Mouse (Mus musculus) cortical plate, adult 2 months (tissue): ENCODE measurements around the gene Scube3. TPM values are rescaled to one million over a fixed set of nuclear protein-coding genes. Genes with fewer than 3 reads are reported as not detected.

Source experiments
- H3K27ac ChIP-seq: fragments of 200-500 bp; 2 replicates; pipeline ENCODE4 v1.5.1; 2012; ENCODE audit warnings: low read length, control low read depth, inconsistent platforms; ENCODE audit not compliant: insufficient read depth
- H3K4me1 ChIP-seq: fragments of 200-500 bp; 2 replicates; pipeline ENCODE4 v1.6.1; 2011; ENCODE audit warnings: low read length; ENCODE audit not compliant: control insufficient read depth, insufficient read depth
- H3K4me3 ChIP-seq: fragments of 200-500 bp; 2 replicates; pipeline ENCODE4 v1.5.1; 2011; ENCODE audit warnings: mild to moderate bottlenecking, low read length, control low read depth; ENCODE audit not compliant: insufficient read depth
- CTCF ChIP-seq: fragments of 200-500 bp; IDR thresholded peaks from 2 replicates; pipeline ENCODE4 v1.5.1; 2011; ENCODE audit warnings: mild to moderate bottlenecking, control low read depth, low read length; ENCODE audit not compliant: insufficient read depth; ENCODE audit errors: extremely low read depth
- POLR2A ChIP-seq: fragments of 200-500 bp; IDR thresholded peaks from 2 replicates; pipeline ENCODE4 v1.6.1; 2011; ENCODE audit warnings: mild to moderate bottlenecking, low read length, control low read depth; ENCODE audit not compliant: insufficient read depth; ENCODE audit errors: extremely low read depth
- polyA plus RNA-seq: library from polyadenylated mRNA; depleted of rRNA; stranded (reverse); fragments of >200 nt; gene quantifications from 2 replicates; pipeline ENCODE4 v1.2.3, GENCODE M21; 2012

Scube3 gene
- polyA plus RNA-seq, 1 experiment: 3.0 TPM

DNA sequence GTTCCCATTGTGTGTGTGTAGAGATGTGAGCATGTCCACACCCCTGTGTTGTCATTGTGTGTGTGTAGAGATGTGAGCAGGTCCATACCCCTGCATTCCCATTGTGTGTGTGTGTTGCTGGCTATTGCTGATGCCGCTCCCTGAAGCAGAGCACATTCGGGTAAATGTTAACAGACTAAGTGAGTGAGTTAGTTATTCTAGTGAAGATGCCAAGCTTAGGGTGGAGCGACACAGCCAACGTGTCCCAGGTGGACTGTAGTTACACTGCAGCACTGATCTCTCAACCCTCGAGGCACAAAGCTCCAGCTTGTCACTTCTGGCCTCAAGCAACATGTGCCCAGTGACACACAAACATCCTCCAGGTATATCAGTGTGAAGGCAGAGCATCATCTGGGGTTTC, 46.4 kb downstream of the Scube3 start:
- H3K4me1 ChIP-seq: 0 out of 2 replicates have a peak, but pooled peaks cover 2% of the 10 kb centered on the region
- TF ChIP-seq CTCF (no peak), POLR2A (no peak)
- no peak overlapping the region for H3K4me3 ChIP-seq

DNA sequence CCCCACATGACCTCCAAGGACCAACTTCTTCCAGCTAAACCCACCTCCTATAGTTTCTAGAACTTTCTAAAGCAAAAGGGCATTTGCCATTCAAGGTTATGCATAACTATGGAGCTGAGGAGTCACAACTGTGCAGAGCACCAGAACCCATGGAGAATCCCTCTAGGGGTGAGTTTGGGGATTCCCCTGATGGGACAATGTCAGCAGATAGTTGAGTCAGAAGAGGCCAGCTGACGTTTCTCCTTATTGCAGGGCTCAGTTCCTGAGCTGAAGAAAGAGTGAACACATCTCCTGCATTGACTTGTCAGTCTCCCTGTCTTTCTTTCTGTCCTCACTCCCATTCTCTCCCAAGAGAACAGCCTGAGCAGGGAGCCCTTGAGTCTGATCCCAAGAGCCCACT, 50.8 kb downstream of the Scube3 start:
- TF ChIP-seq POLR2A: no peak
- no peak for TF ChIP-seq CTCF
- Histone ChIP-seq H3K27ac (no peak overlapping the region), H3K4me3 (no peak overlapping the region), H3K4me1 (no peaks in the 10 kb centered on the region)

More for the DNA sequence above, 46.4 kb downstream of the Scube3 start:
- H3K27ac ChIP-seq: no peak overlapping the region

DNA sequence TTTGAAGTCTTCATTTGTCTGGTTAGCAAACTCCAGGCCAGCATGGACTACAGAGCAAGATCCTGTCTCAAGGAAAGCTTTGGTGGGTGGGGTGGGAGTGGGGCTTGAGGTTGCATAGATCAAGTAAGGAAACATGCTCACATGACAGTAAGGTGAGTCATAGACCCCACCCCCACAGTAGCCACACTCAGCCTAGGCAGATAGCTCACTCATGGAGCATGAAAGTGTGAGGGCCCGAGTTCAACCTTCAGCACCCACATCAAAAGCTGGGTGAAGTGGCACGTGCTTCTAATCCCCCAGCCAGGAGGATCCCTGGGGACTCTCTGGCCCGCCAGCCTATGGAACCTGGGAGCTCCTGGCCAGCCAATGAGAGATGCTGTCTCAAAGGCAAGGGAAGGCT, 51.6 kb downstream of the Scube3 start:
- H3K4me1 ChIP-seq: no peaks in the 10 kb centered on the region
- no peak for TF ChIP-seq POLR2A
- TF ChIP-seq CTCF: no peak
- no peak overlapping the region for H3K27ac ChIP-seq
- no peak overlapping the region for H3K4me3 ChIP-seq

DNA sequence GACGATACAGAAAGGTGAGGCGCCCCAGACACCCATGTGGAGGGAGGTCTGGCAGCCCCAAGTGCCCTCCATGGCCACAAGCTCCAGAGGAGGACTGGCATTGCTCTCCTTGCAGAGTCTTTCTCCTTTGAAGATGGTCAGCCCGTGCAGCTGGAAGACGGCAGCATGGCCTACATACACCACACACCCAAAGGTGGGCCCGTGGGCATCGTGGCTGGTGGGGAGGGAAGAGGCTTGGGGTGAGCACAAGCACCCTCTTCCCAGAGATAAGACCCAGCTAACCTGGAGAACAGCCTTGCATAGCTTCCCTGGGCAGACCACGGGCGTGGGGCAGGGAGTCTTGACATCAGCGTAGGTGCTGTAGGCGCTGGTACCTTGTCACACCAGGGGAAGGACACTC, 53.1 kb downstream of the Scube3 start:
- TF ChIP-seq POLR2A (no peak), CTCF (no peak)
- Histone ChIP-seq H3K27ac (no peak overlapping the region), H3K4me1 (no peaks in the 10 kb centered on the region), H3K4me3 (no peak overlapping the region)

DNA sequence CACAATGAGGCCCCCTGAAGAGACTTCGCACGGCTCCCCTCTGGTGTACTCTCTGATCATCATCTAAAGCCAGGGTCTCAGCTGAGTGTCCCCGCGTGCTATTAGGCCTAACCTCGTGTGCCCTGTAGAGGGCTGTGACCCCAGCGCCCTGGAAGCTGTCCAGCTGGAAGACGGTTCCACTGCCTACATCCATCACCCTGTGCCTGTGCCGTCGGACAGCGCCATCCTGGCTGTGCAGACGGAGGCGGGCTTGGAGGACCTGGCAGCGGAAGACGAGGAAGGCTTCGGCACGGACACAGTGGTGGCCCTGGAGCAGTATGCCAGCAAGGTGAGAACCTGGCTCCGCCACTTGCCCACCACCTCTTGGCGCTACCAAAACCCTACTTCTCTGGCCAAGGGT, 55.7 kb downstream of the Scube3 start:
- H3K27ac ChIP-seq: no peak overlapping the region
- no peak overlapping the region for H3K4me3 ChIP-seq
- H3K4me1 ChIP-seq: no peaks in the 10 kb centered on the region
- TF ChIP-seq POLR2A (no peak), CTCF (no peak)

DNA sequence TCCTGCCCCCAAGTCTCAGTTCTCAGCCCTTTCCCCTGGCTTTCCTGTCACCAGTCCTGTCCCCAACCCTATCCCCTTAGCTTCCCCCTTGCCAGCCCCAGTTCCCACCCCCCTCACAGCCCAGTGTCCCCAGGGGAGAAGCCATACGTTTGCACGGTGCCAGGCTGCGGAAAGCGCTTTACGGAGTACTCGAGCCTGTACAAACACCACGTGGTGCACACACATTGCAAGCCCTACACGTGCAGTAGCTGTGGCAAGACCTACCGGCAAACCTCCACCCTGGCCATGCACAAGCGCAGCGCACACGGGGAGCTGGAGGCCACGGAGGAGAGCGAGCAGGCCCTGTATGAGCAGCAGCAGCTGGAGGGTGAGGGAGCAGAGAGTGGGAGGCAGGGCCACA, 60.0 kb downstream of the Scube3 start:
- TF ChIP-seq POLR2A (no peak), CTCF (no peak)
- no peak overlapping the region for H3K27ac ChIP-seq
- H3K4me1 ChIP-seq: no peaks in the 10 kb centered on the region
- no peak overlapping the region for H3K4me3 ChIP-seq

DNA sequence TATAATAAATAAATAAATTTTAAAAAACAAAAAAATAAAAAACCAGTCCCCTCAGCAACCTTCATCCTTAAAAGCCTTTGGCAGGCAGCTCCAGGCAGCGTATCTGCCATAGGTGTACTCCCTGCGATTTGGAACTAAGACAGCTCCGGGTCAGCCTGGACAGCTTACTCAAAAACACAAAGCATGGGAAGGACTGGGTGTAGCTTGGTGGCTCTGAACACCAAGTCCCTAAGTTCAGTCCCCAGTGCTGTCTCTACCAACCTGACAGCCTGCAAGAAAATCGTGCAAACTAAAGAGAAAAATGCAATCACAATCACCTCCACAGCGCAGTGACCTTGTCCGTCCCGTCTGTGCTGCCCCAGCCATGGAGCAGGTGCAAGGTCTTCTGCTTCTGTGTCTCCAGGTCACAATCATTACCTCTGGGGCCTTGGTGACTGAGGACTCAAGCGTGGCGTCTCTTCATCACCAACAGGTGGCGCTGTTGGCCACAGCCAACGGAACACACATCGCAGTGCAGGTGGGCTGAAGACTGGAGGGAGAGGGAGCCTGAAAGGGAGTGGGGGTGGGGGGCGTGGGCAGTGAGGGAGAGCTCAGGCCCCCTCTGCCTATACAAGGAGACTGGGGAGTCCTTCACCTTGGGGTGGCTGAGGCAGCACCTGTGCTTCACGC, 62.2 kb downstream of the Scube3 start:
- Histone ChIP-seq H3K4me3 (no peak overlapping the region), H3K27ac (no peak overlapping the region), H3K4me1 (no peaks in the 10 kb centered on the region)
- TF ChIP-seq CTCF: peak; percentile 75
- TF ChIP-seq POLR2A: 0 out of 2 replicates have a peak, but pooled peaks have one; percentile 12

DNA sequence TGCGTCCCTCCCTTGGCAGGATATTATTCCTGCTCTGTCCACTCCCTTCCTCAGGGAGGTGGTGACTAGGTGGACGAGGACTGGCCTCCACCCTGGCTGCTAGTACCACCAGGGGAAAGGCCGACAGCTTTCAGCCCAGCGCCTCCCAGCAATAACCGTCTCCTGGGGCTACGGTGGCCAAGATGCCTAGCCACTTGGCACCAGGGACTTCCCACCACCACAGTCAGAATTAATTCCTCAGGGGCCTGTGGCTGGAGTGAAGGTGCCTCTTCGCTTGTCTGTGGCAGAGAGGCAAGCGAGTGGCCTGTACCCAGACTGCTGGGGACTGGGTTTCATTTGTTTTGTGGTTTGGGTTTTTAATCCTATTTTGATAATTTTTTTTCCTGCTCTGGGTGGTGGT, 63.5 kb downstream of the Scube3 start:
- no peak for TF ChIP-seq POLR2A
- Histone ChIP-seq H3K4me1 (no peaks in the 10 kb centered on the region), H3K27ac (no peak overlapping the region), H3K4me3 (no peak overlapping the region)

DNA sequence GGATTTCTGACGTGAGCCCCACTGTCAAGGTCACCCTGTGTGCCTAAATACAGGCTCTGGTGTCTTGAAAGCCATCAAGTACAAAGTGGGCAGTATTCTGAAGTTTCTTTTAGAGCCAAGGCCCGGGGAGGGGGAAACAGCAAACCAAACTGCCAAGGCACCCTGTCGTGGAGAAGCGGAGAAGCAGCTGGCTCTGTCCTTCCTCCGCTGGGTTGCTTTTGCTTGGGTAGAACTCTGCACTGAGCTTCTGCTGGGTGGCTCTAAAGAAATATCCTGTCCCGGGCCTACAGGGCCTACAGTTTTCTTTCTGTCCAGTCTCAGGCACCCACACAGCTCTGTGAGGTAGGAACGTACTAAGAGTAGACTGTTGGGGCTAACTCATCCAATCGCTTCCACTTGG, 65.2 kb downstream of the Scube3 start:
- Histone ChIP-seq H3K4me1 (no peaks in the 10 kb centered on the region), H3K27ac (no peak overlapping the region), H3K4me3 (no peak overlapping the region)
- TF ChIP-seq POLR2A (no peak), CTCF (no peak)

DNA sequence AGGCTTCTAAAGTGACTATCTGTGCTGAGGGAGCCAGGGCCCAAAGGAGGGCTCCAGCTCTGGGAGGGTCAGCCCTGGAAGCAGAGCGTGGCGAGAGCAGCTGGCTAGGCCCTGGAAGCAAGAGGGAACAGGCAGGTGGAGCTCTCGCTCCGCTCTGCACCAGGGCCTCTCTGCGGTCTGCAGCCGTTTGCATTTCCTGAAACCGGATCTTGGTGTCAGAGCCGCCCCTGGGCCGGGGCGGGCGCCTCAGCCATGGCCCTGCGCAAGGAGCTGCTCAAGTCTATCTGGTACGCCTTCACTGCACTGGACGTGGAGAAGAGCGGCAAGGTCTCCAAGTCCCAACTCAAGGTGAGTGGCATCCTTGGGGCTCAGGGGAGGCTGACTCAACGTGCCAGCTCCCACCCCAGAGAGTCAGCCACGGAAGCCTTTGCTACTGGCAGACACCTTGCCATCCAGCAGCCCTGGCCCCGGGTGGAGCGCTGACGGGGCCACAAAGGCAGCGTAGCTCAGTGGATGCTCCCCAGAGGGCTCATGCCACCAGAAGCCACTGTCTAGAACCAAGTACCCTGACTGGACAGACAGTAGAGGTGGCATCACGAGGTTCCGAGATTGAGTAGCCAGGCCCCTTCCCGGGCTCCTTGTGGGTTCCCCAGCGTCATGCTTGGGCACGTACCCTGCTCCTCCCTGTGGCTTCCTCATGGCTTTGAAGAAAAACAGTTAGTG, 65.8 kb downstream of the Scube3 start, which contains the start of gene Def6:
Gene Def6, plus strand, starts transcription at position 188 of the 723 bp plus-strand sequence.
- H3K4me3 ChIP-seq: peak within 1 kb of the TSS; percentile 25; the same call in 1 of the 2 replicates
- TF ChIP-seq CTCF: 0 out of 2 replicates have a peak, but pooled peaks have one; percentile 7
- TF ChIP-seq POLR2A: 0 out of 2 replicates have a peak, but pooled peaks have one; percentile 14
- no peaks in the 10 kb centered on the region for H3K4me1 ChIP-seq
- peak within 1 kb of the TSS; percentile 63; the same call in 1 of the 2 replicates for H3K27ac ChIP-seq
